Mouse (Mus musculus) monocyte, adult 5-6 weeks (primary cell): Measurements from ENCODE around the gene Setd5. TPM values are rescaled to one million over a fixed set of nuclear protein-coding genes. Genes with fewer than 3 reads are reported as not detected.

Experiments used
- ATAC-seq: fragments of 153-309, 156-312 bp; replicated peaks from 2 replicates; pipeline ENCODE4 v1.8.0; 2017; ENCODE audit warnings: mild to moderate bottlenecking; ENCODE audit not compliant: low TSS enrichment, insufficient number of reproducible peaks, severe bottlenecking, poor library complexity, low FRiP score
- total RNA-seq: library from RNA; stranded (forward); fragments of 200-1000, 200-491, 200-594 nt; gene quantifications from 3 replicates; pipeline ENCODE4 v1.2.3, GENCODE M21; 2017

Setd5 gene
- total RNA-seq, 1 experiment from 2014 or later, result 50.6 TPM

GRCm38 (mm10) chr6:113048371-113048770 lies 28.8 kb upstream of the Setd5 start:
- no peak for ATAC-seq

DNA sequence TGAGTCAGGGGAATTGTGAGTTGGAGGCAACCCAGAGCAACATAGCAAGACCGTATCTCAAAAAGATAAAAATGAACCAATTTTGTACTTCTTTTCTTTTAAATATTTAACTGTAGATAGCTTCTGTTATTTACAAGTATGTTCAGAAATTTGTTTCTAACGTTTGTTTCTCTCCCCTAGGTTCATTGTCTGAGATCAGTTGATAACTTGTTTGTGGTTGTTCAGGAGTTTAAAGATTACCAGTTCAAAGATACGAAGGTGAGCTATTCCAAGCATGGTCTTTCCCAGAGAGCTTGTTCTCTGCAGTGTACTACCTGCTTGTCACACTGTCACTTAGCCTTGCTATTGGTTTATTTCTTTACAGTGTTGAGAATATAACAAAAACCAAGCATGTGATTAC lies 28.0 kb upstream of the Setd5 start:
- no peak for ATAC-seq

- no peak for ATAC-seq
These were observed 24.2 kb upstream of the Setd5 start for GRCm38 (mm10) chr6:113052972-113053371.

GRCm38 (mm10) chr6:113054552-113055107 lies 22.5 kb upstream of the Setd5 start:
- ATAC-seq, result no peak

DNA sequence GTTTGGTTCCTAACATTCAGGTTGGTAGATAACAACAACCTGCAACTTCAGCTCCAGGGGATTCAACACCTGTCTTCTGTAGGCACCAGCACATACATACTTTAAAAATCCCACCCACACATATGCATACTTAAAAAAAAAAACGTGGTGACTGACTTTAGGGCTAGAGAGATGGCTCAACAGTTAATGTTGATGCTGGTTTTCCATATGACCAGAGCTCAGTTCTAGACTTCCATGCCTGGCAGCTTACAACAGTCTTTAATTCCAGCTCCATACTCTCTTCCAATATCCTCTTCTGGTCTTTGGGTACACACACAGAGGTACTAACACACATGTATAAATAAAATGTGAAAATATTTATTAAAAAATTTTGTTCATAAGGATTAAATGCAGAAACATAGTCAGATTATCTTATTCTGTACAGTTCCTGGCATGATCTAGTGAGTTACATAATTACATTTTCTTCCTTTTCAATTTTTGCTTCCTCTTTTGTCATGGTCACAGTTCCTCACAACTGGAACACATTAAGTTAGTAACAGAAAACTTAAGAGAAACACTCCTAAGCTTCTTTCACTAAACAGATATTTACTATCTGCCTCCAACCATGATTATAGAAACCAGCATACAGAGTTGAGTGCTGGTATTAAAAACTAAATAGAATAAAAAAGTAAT lies 16.1 kb upstream of the Setd5 start:
- no peak for ATAC-seq

DNA sequence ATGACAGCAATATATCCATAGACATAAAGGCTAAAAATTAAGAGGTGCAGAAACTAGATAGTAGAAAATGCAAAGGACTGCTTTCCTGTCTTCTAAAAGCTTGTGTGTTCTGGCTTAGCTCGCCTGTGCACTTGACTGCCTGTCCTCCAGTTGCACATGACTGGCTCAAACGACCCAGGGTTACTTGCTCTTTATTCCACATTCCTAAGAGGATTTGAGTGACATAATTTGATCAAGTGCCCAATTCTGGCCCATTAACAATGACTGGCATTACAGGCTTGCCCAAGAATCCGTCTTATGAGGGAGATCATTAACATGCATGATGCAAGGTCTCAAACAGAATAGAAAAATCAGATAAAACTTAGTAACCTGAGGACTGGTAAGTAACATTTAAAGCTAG lies 14.9 kb upstream of the Setd5 start:
- ATAC-seq, result no peak

DNA sequence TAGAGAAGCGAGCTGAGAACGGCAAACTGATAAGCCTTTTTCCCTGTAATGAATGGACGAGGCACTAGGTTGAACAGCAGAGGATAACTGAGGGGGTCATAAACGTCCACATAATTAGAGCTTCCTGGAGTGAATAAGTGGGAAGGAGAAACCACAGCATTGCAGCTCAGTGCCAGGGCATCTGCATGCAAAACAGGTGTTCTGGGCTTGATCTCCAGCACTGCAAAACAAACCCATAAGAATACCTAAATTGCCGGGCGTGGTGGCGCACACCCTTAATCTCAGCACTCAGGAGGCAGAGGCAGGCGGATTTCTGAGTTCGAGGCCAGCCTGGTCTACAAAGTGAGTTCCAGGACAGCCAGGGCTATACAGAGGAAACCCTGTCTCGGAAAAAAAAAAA lies 13.8 kb upstream of the Setd5 start:
- ATAC-seq, result no peak

- ATAC-seq, result no peak
These were observed 12.0 kb upstream of the Setd5 start for GRCm38 (mm10) chr6:113065186-113065585.

DNA sequence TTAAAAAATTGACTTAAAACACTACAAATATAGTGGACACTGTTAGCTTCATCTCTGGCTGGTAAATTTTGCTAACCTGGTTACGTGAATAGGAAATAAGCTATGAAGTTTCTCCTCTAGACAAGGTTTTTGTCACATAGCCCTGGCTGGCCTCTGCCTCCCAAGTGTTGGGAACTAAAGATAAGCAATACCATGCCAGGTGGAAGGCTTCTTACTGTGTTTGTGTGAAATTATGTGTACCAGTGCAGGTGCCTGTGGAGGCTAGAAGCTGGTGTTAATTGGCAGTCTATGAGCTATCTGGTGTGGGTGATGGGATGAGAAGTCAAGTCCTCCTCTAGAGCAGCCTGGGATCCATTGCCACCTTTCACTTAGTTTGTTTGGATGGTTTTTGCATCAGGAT lies 8.0 kb upstream of the Setd5 start:
- no peak for ATAC-seq

GRCm38 (mm10) chr6:113075261-113075660 lies 1.9 kb upstream of the Setd5 start:
- no peak for ATAC-seq

GRCm38 (mm10) chr6:113076012-113076685 lies 1.0 kb upstream of the Setd5 start:
- peak; percentile 49 for ATAC-seq

- peak; percentile 5; the same call in 1 of the 2 replicates for ATAC-seq
These were observed 435 bp downstream of the Setd5 start for GRCm38 (mm10) chr6:113077569-113078030.

DNA sequence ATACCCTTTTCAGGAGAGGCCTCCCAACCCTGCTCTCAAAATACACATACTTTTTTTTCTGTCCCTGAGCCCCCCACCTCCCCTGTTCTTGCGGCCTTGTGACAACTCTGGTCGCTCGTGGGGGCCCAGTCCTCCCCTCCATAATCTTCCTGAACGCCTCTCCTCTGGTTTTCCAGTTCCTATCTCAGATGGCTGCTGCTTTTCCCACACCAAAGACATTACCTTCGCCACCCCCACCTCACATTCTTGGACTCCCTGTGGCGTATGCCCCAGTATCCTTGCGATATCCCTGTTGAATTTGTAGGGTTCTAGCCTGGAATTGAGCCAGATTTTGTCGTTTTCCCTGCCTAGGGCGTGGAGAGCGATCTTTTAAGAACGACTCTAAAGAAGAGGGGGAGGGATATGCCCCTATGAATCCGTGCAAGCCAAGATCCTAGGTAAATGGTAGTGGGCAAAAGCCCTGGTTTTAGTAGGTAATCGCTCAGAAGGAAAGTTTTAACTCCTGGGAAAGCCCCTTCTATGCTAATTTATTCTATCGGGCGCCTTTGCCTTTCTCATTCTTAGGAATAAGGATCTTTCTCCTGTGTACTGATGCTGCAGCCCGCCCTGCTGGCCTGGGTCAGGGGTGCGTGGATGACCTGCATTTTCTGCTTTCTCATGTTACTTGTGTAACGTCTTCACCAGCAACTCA lies 1.0 kb downstream of the Setd5 start:
- ATAC-seq, result no peak

DNA sequence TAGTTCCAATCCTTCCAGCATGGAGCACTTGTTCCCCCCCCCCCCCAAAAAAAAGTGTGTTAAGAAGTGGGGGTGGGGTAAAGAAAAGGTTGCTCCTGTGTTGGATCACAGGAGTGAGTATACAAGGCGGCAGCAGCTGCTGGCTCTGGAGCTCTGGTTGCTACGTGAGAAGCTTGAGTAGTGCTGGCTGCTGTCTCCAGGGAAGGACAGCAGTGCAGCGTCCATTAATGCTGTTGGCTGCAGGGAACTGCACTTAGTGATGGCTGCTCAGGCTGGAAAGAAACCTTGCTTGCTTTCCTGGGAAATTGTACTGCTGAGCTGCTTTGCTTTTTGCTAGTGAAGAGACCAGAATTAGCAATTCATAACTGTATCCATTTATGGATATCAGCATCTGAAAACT lies 2.3 kb downstream of the Setd5 start:
- no peak for ATAC-seq

GRCm38 (mm10) chr6:113082229-113082628 lies 5.1 kb downstream of the Setd5 start:
- no peak for ATAC-seq

- no peak for ATAC-seq
These were observed 7.4 kb downstream of the Setd5 start for GRCm38 (mm10) chr6:113084590-113084989.

DNA sequence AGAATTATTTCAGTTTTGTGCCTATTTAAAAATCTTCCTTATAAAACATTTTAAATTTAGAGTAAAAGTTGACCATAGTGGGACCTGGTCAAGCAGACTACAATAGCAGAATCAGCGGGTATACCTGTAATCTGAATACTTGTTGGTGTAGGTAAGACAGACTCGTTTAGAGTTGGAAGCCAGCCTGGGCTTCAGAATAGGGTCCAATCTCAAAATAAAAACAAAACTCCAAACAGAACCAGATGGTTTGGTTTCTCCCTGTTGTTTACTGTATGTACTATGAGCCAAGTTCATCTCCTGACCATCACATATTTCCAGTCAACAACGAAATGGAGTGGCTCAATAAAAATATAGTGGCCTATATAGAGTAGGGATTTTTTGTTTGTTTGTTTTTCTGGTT lies 16.0 kb downstream of the Setd5 start:
- ATAC-seq, result no peak

GRCm38 (mm10) chr6:113095547-113095946 lies 18.4 kb downstream of the Setd5 start:
- ATAC-seq, result no peak

DNA sequence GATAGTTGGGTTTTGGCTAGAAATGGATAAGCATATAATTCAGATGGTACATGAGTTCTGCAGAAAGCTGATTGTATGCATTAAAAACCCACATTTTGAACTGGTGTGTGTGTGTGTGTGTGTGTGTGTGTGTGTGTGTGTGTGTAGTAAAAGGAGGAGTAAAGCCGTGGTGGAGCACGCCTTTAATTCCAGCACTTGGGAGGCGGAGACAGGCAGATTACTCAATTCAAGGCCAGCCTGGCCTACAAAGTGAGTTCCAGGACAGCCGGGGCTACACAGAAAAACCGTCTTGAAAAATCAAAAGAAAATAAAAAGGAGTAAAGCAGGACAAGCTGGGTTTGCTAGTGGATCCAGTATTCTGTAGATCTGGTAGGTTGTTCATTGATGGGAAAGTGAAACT lies 20.5 kb downstream of the Setd5 start:
- ATAC-seq, result no peak
